Mouse (Mus musculus) bone marrow macrophage, adult 2 months (primary cell): Measurements from ENCODE around the gene Mcm3ap.

Source experiments
- CTCF ChIP-seq: IDR thresholded peaks from 2 replicates; pipeline ENCODE4 v1.5.1; 2012; ENCODE audit warnings: low read depth, mild to moderate bottlenecking, low read length, moderate library complexity
- POLR2A ChIP-seq: IDR thresholded peaks from 2 replicates; pipeline ENCODE4 v1.6.1; 2012; ENCODE audit warnings: mild to moderate bottlenecking, low read depth, low read length, borderline replicate concordance

DNA sequence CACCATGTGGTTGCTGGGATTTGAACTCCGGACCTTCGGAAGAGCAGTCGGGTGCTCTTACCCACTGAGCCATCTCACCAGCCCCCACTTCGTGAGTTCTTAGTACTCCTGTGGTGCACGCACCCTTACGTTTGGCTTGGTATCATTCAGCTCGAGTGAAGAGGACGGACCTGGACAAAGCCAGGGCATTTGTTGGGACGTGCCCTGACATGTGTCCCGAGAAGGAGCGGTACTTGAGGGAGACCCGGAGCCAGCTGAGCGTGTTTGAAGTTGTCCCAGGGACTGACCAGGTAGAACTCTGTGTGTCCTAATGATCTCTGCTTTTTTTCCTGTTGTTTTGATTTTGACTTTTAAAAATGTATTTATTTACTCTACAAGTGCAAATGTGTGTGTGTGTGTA lies 12.1 kb downstream of the Mcm3ap start:
- no peak for TF ChIP-seq POLR2A
- no peak for TF ChIP-seq CTCF
